Mouse (Mus musculus): ENCODE measurements at regions not wholly inside any gene's neighbourhood (a gene's known extent, or its start where the extent isn't known, plus 50 kb on each side); places are given as distances from the start of the nearest gene placed in this dataset.

GRCm38 (mm10) chr10:120571340-120571739 is 95.1 kb upstream of the Hmga2 start:
- no peak for DNase-seq (ENCODE audit: low read depth, low spot score)

GRCm38 (mm10) chr10:120565992-120566391 is 89.7 kb upstream of the Hmga2 start:
- no peak for DNase-seq (ENCODE audit: low read depth, low spot score)
- Histone ChIP-seq H3K36me3 (ENCODE audit: control insufficient read depth, insufficient read depth, low read length, poor library complexity, severe bottlenecking) (no peaks in the 10 kb centered on the region), H3K27me3 (ENCODE audit: control insufficient read depth, insufficient read depth, low read length, poor library complexity, severe bottlenecking) (no peaks in the 10 kb centered on the region)

More at GRCm38 (mm10) chr10:120571340-120571739, 95.1 kb upstream of the Hmga2 start:
- H3K36me3 ChIP-seq (ENCODE audit: control insufficient read depth, insufficient read depth, low read length, poor library complexity, severe bottlenecking): no peaks in the 10 kb centered on the region
- no peaks in the 10 kb centered on the region for H3K27me3 ChIP-seq (ENCODE audit: control insufficient read depth, insufficient read depth, low read length, poor library complexity, severe bottlenecking)

- Histone ChIP-seq H3K36me3 (ENCODE audit: control insufficient read depth, insufficient read depth, low read length, poor library complexity, severe bottlenecking) (no peaks in the 10 kb centered on the region), H3K27me3 (ENCODE audit: control insufficient read depth, insufficient read depth, low read length, poor library complexity, severe bottlenecking) (no peaks in the 10 kb centered on the region)
- DNase-seq (ENCODE audit: low read depth, low spot score): no peak
Observed at GRCm38 (mm10) chr10:120564859-120565258, 88.6 kb upstream of the Hmga2 start.

- DNase-seq (ENCODE audit: low read depth, low spot score): no peak
- H3K27me3 ChIP-seq (ENCODE audit: control insufficient read depth, insufficient read depth, low read length, poor library complexity, severe bottlenecking): no peaks in the 10 kb centered on the region
- no peaks in the 10 kb centered on the region for H3K36me3 ChIP-seq (ENCODE audit: control insufficient read depth, insufficient read depth, low read length, poor library complexity, severe bottlenecking)
Observed at GRCm38 (mm10) chr10:120563926-120564325, 87.7 kb upstream of the Hmga2 start.

- no peak for DNase-seq (ENCODE audit: low read depth, low spot score)
- H3K36me3 ChIP-seq (ENCODE audit: control insufficient read depth, insufficient read depth, low read length, poor library complexity, severe bottlenecking): no peaks in the 10 kb centered on the region
- H3K27me3 ChIP-seq (ENCODE audit: control insufficient read depth, insufficient read depth, low read length, poor library complexity, severe bottlenecking): no peaks in the 10 kb centered on the region
Observed at GRCm38 (mm10) chr10:120561821-120562220, 85.6 kb upstream of the Hmga2 start.

GRCm38 (mm10) chr10:120557850-120558447 is 81.7 kb upstream of the Hmga2 start:
- no peak for DNase-seq (ENCODE audit: low read depth, low spot score)
- Histone ChIP-seq H3K36me3 (ENCODE audit: control insufficient read depth, insufficient read depth, low read length, poor library complexity, severe bottlenecking) (no peaks in the 10 kb centered on the region), H3K27me3 (ENCODE audit: control insufficient read depth, insufficient read depth, low read length, poor library complexity, severe bottlenecking) (no peaks in the 10 kb centered on the region)

- Histone ChIP-seq H3K27me3 (ENCODE audit: control insufficient read depth, insufficient read depth, low read length, poor library complexity, severe bottlenecking) (no peaks in the 10 kb centered on the region), H3K36me3 (ENCODE audit: control insufficient read depth, insufficient read depth, low read length, poor library complexity, severe bottlenecking) (no peaks in the 10 kb centered on the region)
- no peak for DNase-seq (ENCODE audit: low read depth, low spot score)
Observed at GRCm38 (mm10) chr10:120556116-120556515, 79.8 kb upstream of the Hmga2 start.

- no peak for DNase-seq (ENCODE audit: low read depth, low spot score)
- Histone ChIP-seq H3K27me3 (ENCODE audit: control insufficient read depth, insufficient read depth, low read length, poor library complexity, severe bottlenecking) (no peaks in the 10 kb centered on the region), H3K36me3 (ENCODE audit: control insufficient read depth, insufficient read depth, low read length, poor library complexity, severe bottlenecking) (no peaks in the 10 kb centered on the region)
Observed at GRCm38 (mm10) chr10:120553097-120553453, 76.8 kb upstream of the Hmga2 start.

GRCm38 (mm10) chr10:120552341-120553096 is 76.2 kb upstream of the Hmga2 start:
- Histone ChIP-seq H3K27me3 (ENCODE audit: control insufficient read depth, insufficient read depth, low read length, poor library complexity, severe bottlenecking) (no peaks in the 10 kb centered on the region), H3K36me3 (ENCODE audit: control insufficient read depth, insufficient read depth, low read length, poor library complexity, severe bottlenecking) (no peaks in the 10 kb centered on the region)
- no peak for DNase-seq (ENCODE audit: low read depth, low spot score)

- DNase-seq (ENCODE audit: low read depth, low spot score): no peak
- H3K27me3 ChIP-seq (ENCODE audit: control insufficient read depth, insufficient read depth, low read length, poor library complexity, severe bottlenecking): no peaks in the 10 kb centered on the region
- H3K36me3 ChIP-seq (ENCODE audit: control insufficient read depth, insufficient read depth, low read length, poor library complexity, severe bottlenecking): no peaks in the 10 kb centered on the region
Observed at GRCm38 (mm10) chr10:120551851-120552281, 75.6 kb upstream of the Hmga2 start.

GRCm38 (mm10) chr10:120547164-120547563 is 70.9 kb upstream of the Hmga2 start:
- no peaks in the 10 kb centered on the region for H3K27me3 ChIP-seq (ENCODE audit: control insufficient read depth, insufficient read depth, low read length, poor library complexity, severe bottlenecking)
- H3K36me3 ChIP-seq (ENCODE audit: control insufficient read depth, insufficient read depth, low read length, poor library complexity, severe bottlenecking): no peaks in the 10 kb centered on the region
- no peak for DNase-seq (ENCODE audit: low read depth, low spot score)

GRCm38 (mm10) chr10:120541618-120542017 is 65.3 kb upstream of the Hmga2 start:
- no peak for DNase-seq (ENCODE audit: low read depth, low spot score)
- Histone ChIP-seq H3K36me3 (ENCODE audit: control insufficient read depth, insufficient read depth, low read length, poor library complexity, severe bottlenecking) (no peaks in the 10 kb centered on the region), H3K27me3 (ENCODE audit: control insufficient read depth, insufficient read depth, low read length, poor library complexity, severe bottlenecking) (no peaks in the 10 kb centered on the region)

- no peak for DNase-seq (ENCODE audit: low read depth, low spot score)
- Histone ChIP-seq H3K36me3 (ENCODE audit: control insufficient read depth, insufficient read depth, low read length, poor library complexity, severe bottlenecking) (no peaks in the 10 kb centered on the region), H3K27me3 (ENCODE audit: control insufficient read depth, insufficient read depth, low read length, poor library complexity, severe bottlenecking) (no peaks in the 10 kb centered on the region)
Observed at GRCm38 (mm10) chr10:120538561-120538960, 62.3 kb upstream of the Hmga2 start.

GRCm38 (mm10) chr10:120528406-120528805 is 52.1 kb upstream of the Hmga2 start:
- Histone ChIP-seq H3K27me3 (ENCODE audit: control insufficient read depth, insufficient read depth, low read length, poor library complexity, severe bottlenecking) (no peaks in the 10 kb centered on the region), H3K36me3 (ENCODE audit: control insufficient read depth, insufficient read depth, low read length, poor library complexity, severe bottlenecking) (no peaks in the 10 kb centered on the region)
- DNase-seq (ENCODE audit: low read depth, low spot score): no peak

GRCm38 (mm10) chr10:120527951-120528350 is 51.7 kb upstream of the Hmga2 start:
- Histone ChIP-seq H3K27me3 (ENCODE audit: control insufficient read depth, insufficient read depth, low read length, poor library complexity, severe bottlenecking) (no peaks in the 10 kb centered on the region), H3K36me3 (ENCODE audit: control insufficient read depth, insufficient read depth, low read length, poor library complexity, severe bottlenecking) (no peaks in the 10 kb centered on the region)
- no peak for DNase-seq (ENCODE audit: low read depth, low spot score)
